Mouse (Mus musculus) liver, embryonic 11.5 days (tissue): ENCODE results near the gene Bicral. TPM values are rescaled to one million over a fixed set of nuclear protein-coding genes. Genes with fewer than 3 reads are reported as not detected.

Source experiments
- ATAC-seq: fragments of 200-750 bp; cut with Nextera tagmentation; replicated peaks from 2 replicates; pipeline ENCODE4 v1.8.0; 2017; ENCODE audit warnings: moderate number of reproducible peaks, mild to moderate bottlenecking, moderate TSS enrichment, moderate library complexity; ENCODE audit not compliant: low FRiP score
- DNase-seq: peaks from one replicate; pipeline ENCODE4 v3.0.0-alpha.2; 2017; ENCODE audit warnings: low spot score
- H3K27ac ChIP-seq: fragments of 300-500 bp; sonication (generic); 2 replicates; pipeline ENCODE4 v1.5.1; 2014; ENCODE audit warnings: mild to moderate bottlenecking, low read depth, low read length, control low read depth
- H3K27me3 ChIP-seq: fragments of 300-500 bp; sonication (generic); replicated peaks from 2 replicates; pipeline ENCODE4 v1.6.1; 2014; ENCODE audit warnings: low read length, mixed read lengths; ENCODE audit not compliant: control insufficient read depth, insufficient read depth
- H3K36me3 ChIP-seq: fragments of 300-500 bp; sonication (generic); 2 replicates; pipeline ENCODE4 v1.6.1; 2014; ENCODE audit warnings: mild to moderate bottlenecking, low read length, moderate library complexity, mixed read lengths; ENCODE audit not compliant: control insufficient read depth, insufficient read depth
- H3K4me1 ChIP-seq: fragments of 300-500 bp; sonication (generic); replicated peaks from 2 replicates; pipeline ENCODE4 v1.6.1; 2014; ENCODE audit warnings: low read length, mixed read lengths; ENCODE audit not compliant: control insufficient read depth, insufficient read depth
- H3K4me2 ChIP-seq: fragments of 300-500 bp; sonication (generic); 2 replicates; pipeline ENCODE4 v1.6.1; 2014; ENCODE audit warnings: mild to moderate bottlenecking, control low read depth, moderate library complexity
- H3K4me3 ChIP-seq: fragments of 300-500 bp; sonication (generic); 2 replicates; pipeline ENCODE4 v1.5.1; 2014; ENCODE audit warnings: low read depth, low read length, control low read depth
- H3K9ac ChIP-seq: fragments of 300-500 bp; sonication (generic); 2 replicates; pipeline ENCODE4 v1.6.1; 2014; ENCODE audit warnings: low read depth, low read length, control low read depth
- H3K9me3 ChIP-seq: fragments of 300-500 bp; sonication (generic); 2 replicates; pipeline ENCODE4 v1.6.1; 2016; ENCODE audit warnings: low read length, inconsistent platforms, mixed read lengths; ENCODE audit not compliant: control insufficient read depth
- WGBS: fragments of 180-500 bp; shearing (Covaris S2); extraction: QIAGEN DNeasy Blood & Tissue Kit; methylation state at CpG from one replicate; pipeline ENCODE4 v1.1.7; 2014; 5-methylcytosine and 5-hydroxymethylcytosine counted together
- polyA plus RNA-seq: library from polyadenylated mRNA; unstranded; fragments of >200 nt; fragmentation: Nextera tagmentation; extraction: Ambion mirVana; gene quantifications from 2 replicates; pipeline ENCODE4 v1.2.1, GENCODE M21; 2014

The Bicral gene
- polyA plus RNA-seq, 1 experiment from 2014 or later, result 6.3 TPM

DNA sequence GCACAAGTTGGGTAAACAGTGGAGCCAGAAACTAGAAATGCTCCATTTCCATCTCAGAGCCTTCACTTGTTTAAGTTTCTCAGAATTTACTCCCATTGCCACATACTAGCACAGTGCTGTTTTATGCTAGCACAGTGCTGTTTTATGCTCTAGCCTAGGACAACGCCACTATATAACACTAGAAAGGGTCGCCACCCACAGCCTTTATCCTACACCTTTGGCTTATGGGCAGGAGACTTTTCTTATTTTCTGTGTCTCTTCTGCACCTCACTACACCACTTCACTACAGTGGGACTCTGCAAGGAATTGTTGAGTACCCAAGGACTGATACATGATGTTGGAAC, 75.1 kb downstream of the Bicral start:
- H3K4me3 ChIP-seq, result peak overlapping the region; percentile 83
- WGBS, result 73% methylated on average over 2 of the region's 2 CpGs
- H3K36me3 ChIP-seq, result peaks cover 21% of the 10 kb centered on the region
- H3K27ac ChIP-seq, result peak overlapping the region; percentile 44; the same call in 1 of the 2 replicates
- peak overlapping the region; percentile 81 for H3K4me2 ChIP-seq
- DNase-seq (no peak), ATAC-seq (no peak)
- H3K9me3 ChIP-seq, result no peaks in the 10 kb centered on the region
- peaks cover 7% of the 10 kb centered on the region; the same call in 1 of the 2 replicates for H3K4me1 ChIP-seq
- H3K9ac ChIP-seq, result no peak overlapping the region
- no peaks in the 10 kb centered on the region for H3K27me3 ChIP-seq

DNA sequence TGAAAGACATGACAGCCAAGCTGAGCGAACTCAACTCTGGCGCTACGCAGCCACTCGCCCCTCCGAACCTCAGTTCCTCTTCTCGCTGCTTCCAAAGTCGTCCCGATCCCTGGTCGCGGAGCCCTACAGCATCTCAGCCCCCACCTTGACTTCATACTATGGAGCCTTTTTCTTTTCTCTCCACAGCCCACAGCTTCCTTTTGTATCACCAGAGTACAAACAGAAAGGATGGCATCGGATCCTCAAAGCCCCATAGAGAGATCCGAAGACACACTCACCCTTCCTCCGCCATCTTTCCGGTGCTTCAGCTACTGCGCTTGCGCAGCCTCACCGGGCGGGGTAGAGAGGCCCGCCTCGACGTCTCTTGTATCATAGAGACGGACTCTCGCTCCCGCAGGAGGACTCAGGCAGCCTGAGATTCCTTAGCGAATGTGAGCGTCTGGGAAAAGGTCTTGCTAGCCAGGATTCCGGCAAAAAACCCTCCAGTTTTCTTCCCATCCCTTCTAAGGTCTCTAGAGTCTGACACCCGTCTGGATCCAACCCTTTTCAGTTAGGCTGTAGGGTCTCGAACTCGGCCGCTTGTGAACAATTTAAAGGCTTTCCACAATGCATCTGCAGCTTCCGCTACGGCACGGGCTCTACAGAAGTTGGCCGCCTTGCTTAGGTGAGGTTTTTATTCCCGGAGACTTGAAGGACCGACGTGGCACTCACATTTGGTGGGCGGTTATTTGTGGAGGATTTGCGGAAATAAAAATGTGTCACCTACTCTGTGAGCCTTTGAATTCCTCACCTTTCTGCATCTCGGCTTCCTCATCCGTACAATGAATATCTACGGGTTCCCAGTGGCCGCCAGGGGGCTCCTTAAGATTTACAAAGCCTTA, 75.7 kb downstream of the Bicral start, which contains the start of gene Rpl7l1:
Gene Rpl7l1, minus strand, starts transcription at position 332 of the 881 bp plus-strand sequence.
- Histone ChIP-seq H3K4me1 (peaks cover 7% of the 10 kb centered on the region; the same call in 1 of the 2 replicates), H3K9me3 (no peaks in the 10 kb centered on the region), H3K4me2 (peak within 1 kb of the TSS; percentile 81), H3K4me3 (peak within 1 kb of the TSS; percentile 83), H3K27ac (peak within 1 kb of the TSS; percentile 81), H3K27me3 (no peaks in the 10 kb centered on the region), H3K36me3 (peaks cover 27% of the 10 kb centered on the region), H3K9ac (peak within 1 kb of the TSS; percentile 84)
- under 1% methylated on average over 44 of the region's 44 CpGs for WGBS
- DNase-seq, result peak; percentile 91
- ATAC-seq, result peak; percentile 92

DNA sequence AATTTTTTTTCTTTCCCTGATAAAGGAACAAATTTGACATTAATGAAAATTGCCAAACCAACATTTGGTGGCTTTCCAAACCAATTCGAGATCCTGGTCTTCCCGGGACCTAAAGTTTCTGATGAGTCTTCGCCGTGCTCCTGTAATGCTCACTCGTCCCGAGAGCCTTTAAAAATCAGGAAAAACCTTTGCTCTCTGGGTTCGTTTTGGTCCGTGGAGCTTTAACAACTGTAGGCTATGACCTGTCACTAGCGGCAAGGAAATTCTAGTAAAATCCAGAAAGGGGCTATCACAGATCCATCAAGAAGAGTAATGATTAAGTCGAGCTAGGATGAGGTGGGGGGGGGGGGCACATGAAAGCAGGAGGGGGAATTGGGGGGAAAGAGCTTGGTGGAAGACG, 76.4 kb downstream of the Bicral start:
- Histone ChIP-seq H3K4me3 (peak overlapping the region; percentile 83), H3K9me3 (no peaks in the 10 kb centered on the region), H3K4me1 (peaks cover 4% of the 10 kb centered on the region; the same call in 1 of the 2 replicates), H3K9ac (peak overlapping the region; percentile 84), H3K36me3 (peaks cover 32% of the 10 kb centered on the region), H3K27me3 (no peaks in the 10 kb centered on the region), H3K27ac (peak overlapping the region; percentile 81), H3K4me2 (peak overlapping the region; percentile 81)
- ATAC-seq, result no peak
- 2% methylated on average over 11 of the region's 11 CpGs for WGBS
- DNase-seq, result no peak

DNA sequence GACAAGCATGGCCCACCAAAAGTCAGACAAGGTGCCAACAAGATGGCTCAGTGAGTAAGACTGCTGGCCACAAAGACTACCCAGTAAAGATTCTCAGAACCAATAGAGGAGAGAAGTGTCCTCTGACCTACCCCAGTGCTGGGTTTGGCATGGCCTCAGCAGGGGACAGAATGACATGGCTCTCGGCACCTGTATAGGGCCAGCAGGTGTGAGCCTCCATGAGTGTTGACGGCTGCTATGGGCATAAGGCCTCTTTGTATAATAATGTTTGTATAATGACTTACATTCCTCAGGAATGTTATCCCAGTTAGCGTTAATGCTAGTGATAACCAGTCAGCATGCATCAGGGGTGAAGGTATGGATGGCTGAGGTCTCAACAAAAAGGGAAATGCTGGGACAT, 82.2 kb downstream of the Bicral start:
- 92% methylated on average over 3 of the region's 3 CpGs for whole genome bisulfite sequencing
- Histone ChIP-seq H3K4me2 (no peak overlapping the region), H3K9ac (no peak overlapping the region), H3K4me1 (peaks cover 10% of the 10 kb centered on the region), H3K9me3 (no peaks in the 10 kb centered on the region), H3K36me3 (peaks cover 48% of the 10 kb centered on the region), H3K4me3 (no peak overlapping the region), H3K27me3 (no peaks in the 10 kb centered on the region), H3K27ac (no peak overlapping the region)
- DNase-seq (no peak), ATAC-seq (no peak)

DNA sequence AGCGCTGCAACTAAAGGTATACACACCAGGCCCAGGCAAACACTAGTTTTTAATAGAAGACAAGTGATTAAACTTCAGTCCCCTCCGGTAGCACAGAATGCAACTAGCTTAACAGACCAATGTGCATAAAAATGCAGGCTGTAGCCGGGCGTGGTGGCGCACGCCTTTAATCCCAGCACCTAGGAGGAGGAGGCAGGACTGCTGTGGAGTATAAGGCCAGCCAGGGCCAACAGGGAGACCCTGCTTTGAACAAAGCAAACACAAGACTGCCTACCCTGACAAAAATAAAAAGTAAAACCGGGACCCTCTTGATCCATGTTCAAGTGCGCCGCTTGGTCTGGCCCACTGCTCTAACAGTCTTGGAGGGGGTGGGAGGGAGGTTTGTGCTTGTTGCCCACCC, 83.2 kb downstream of the Bicral start:
- H3K36me3 ChIP-seq, result peaks cover 43% of the 10 kb centered on the region
- H3K4me2 ChIP-seq, result no peak overlapping the region
- no peak overlapping the region for H3K9ac ChIP-seq
- H3K27ac ChIP-seq, result no peak overlapping the region
- H3K4me1 ChIP-seq, result peaks cover 10% of the 10 kb centered on the region
- H3K4me3 ChIP-seq, result no peak overlapping the region
- 87% methylated on average over 9 of the region's 9 CpGs for WGBS
- no peaks in the 10 kb centered on the region for H3K9me3 ChIP-seq
- DNase-seq (no peak), ATAC-seq (no peak)
- H3K27me3 ChIP-seq, result no peaks in the 10 kb centered on the region

DNA sequence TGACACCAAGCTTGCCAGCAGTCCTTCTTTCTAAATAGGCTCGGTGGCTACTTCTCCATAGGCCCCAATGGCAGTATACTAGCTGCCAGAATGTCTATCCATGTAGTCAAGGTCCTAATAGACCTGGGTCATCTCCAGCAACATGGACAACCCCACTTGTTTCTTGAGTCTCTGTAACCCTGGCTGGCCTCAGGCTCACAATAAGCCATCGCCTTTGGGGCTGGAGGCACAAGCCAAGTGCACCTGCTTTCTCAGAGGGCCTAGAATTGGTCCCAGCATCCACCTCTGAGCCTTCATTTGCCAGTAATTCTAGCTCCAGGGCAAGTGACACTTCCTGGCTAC, 84.2 kb downstream of the Bicral start:
- ATAC-seq (no peak), DNase-seq (no peak)
- Histone ChIP-seq H3K27ac (peak overlapping the region; percentile 90), H3K36me3 (peaks cover 36% of the 10 kb centered on the region), H3K4me1 (peaks cover 10% of the 10 kb centered on the region), H3K9ac (peak overlapping the region; percentile 46), H3K27me3 (no peaks in the 10 kb centered on the region), H3K4me2 (peak overlapping the region; percentile 75), H3K9me3 (no peaks in the 10 kb centered on the region), H3K4me3 (peak overlapping the region; percentile 96; the same call in 1 of the 2 replicates)
- 44% methylated on average over 2 of the region's 2 CpGs for WGBS

DNA sequence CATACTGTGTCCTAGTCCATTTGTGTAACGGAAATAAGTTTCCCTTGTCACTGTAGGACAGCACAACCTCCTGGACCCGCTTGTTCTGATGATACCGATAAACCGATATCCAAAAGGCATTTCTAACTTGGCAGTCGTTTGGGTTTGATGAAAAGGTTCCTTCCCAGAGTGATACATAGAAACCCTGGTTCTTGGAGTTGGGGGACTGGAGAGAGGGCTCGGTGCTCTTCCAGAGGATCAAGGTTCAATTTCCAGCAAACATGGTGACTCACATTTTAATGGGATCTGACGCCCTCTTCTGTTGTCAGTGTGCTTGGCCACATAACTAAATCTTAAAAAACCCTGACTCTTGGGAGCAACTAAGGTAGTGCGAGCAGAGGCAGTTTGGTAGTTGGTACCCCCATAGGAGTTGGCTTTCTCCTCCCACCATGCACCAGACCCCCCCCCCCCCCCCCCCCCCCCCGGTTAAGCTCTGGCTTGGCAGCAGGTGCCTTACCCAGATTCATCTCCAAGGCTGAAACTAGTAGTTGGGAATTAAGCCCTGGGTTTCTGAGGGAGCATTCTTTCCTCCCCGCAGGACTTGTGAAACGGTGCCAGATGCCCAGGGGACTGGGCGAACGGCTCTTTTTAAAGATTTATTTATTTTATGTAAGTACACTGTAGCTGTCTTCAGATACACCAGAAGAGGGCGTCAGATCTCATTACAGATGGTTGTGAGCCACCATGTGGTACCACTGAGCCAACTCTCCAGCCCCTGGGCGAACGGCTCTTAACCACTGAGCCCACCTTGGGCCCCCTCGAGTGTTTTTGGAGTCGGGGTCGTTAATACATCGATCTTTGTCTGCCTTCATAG, 84.8 kb downstream of the Bicral start:
- Histone ChIP-seq H3K27ac (peak overlapping the region; percentile 90), H3K36me3 (peaks cover 30% of the 10 kb centered on the region), H3K4me2 (peak overlapping the region; percentile 75), H3K9me3 (no peaks in the 10 kb centered on the region), H3K27me3 (no peaks in the 10 kb centered on the region), H3K9ac (peak overlapping the region; percentile 96), H3K4me3 (peak overlapping the region; percentile 96), H3K4me1 (peaks cover 10% of the 10 kb centered on the region)
- 9% methylated on average over 19 of the region's 20 CpGs for WGBS
- ATAC-seq (peak; percentile 32), DNase-seq (peak; percentile 58)

DNA sequence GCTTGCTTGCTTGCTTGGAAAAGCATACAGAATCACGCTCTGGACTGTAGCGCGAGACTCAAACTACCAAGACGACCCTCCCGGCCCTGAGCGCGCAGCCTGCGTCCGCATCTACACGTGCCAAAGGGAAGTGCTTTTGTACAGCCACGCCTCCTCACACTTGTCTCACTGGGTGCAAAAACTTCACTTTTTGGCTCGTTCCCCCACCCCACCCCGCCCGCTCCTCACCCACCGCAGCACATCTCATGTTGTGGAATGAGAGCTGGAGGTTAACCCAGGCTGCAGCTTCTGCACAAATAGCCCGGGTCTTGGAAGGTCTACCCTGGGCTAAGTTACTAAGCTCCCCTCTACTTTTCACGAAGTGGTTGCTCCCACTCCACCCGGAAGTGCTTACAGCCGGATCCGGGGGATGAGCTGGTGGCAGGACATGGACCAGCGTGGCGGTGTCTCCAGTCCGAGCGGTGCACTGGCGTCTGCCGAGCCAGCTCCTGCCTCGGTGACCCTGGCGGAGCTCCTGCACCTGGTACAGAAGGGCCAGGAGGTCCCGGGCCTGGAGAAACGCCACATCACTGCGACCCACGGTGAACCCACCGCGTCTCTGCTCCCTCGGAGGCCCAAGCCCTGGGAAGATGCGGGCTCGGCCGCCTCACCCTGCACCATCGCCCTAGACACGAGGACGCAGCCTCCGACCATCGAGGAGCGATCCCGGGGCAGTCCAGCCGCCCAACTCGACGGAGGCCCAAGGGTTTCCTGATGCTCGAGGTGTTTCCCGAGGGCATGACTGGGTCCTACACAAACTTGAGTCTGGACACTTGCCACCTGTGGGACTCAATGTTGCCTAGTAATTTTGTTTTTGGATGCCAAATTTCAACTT, 85.6 kb downstream of the Bicral start, which contains the start of gene 2310039H08Rik:
Gene 2310039H08Rik, plus strand, starts transcription at position 232 of the 874 bp plus-strand sequence.
- Histone ChIP-seq H3K36me3 (peaks cover 21% of the 10 kb centered on the region), H3K9ac (peak within 1 kb of the TSS; percentile 96), H3K4me1 (peaks cover 10% of the 10 kb centered on the region), H3K27me3 (no peaks in the 10 kb centered on the region), H3K4me3 (peak within 1 kb of the TSS; percentile 96), H3K9me3 (no peaks in the 10 kb centered on the region), H3K4me2 (peak within 1 kb of the TSS; percentile 75), H3K27ac (peak within 1 kb of the TSS; percentile 90)
- ATAC-seq (peak; percentile 85), DNase-seq (peak; percentile 90)
- WGBS, result under 1% methylated on average over 50 of the region's 50 CpGs
